Mouse (Mus musculus) stomach, postnatal 0 days (tissue): ENCODE measurements at regions not wholly inside any gene's neighbourhood (a gene's known extent, or its start where the extent isn't known, plus 50 kb on each side); places are given as distances from the start of the nearest gene placed in this dataset.
A peak's percentile ranks its signal among the peaks of the same experiment; 100 is the strongest.

Experiments
- CTCF ChIP-seq: IDR thresholded peaks from 2 replicates; pipeline ENCODE4 v1.5.1; 2016; ENCODE audit warnings: antibody characterized with exemption, low read depth, mild to moderate bottlenecking, moderate library complexity
- EP300 ChIP-seq: optimal IDR thresholded peaks from 2 replicates; pipeline ENCODE3; 2016; ENCODE audit warnings: antibody characterized with exemption

- TF ChIP-seq CTCF: peak; percentile 70
- TF ChIP-seq EP300: no peak
Observed at GRCm38 (mm10) chr7:36975475-36975874, 277.6 kb downstream of the Tshz3 start.
